Mouse (Mus musculus): ENCODE data around the gene Gm48551.

DNA sequence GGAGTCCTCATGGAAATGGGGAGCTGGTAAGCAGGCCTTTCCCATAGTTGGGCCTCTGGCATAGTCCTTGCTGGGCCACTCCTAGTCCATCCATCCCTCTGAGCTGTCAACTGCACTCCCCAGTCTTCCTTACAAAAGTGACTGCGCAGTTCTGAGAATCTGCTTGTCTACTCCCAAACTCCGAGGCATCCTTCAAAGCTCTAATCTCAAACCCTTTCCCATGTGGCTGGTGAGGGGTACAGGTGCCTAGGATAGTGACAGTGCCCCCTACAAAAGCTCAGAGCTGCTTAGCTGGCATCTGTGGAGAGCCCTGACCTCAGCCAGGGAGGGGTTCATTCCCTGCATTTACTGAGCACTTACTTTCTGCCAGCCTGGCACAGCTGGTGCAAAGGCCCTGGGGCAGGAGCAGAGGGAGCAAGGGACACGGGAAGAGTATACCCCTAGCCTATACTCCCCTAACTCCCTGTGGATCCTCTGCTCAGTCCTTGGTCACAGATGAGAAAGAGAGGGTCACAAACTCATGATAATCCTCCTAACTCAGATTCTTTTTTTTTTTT lies 38.5 kb downstream of the Gm48551 start:
- TF ChIP-seq MAFK (IDR thresholded peaks at IDR 0.05; ENCODE audit: insufficient read depth, low read depth, low read length) = no peak
- no peak for TF ChIP-seq ZNF384 (IDR thresholded peaks at IDR 0.05; ENCODE audit: low read depth, low read length)
- no peak for TF ChIP-seq CHD2 (IDR thresholded peaks at IDR 0.05; ENCODE audit: low read depth, low read length)
- no peak for TF ChIP-seq HCFC1 (IDR thresholded peaks at IDR 0.05; ENCODE audit: borderline replicate concordance, insufficient read depth, low read length)
